Mouse (Mus musculus) G1E (cell line): Measurements from ENCODE around the gene Rbm14.

Experiments
- CTCF ChIP-seq: IDR thresholded peaks from 2 replicates; pipeline ENCODE4 v1.5.1; 2012; ENCODE audit warnings: low read depth, low read length, inconsistent platforms, mixed read lengths
- GATA1 ChIP-seq: IDR thresholded peaks from 2 replicates; pipeline ENCODE4 v1.6.1; 2012; ENCODE audit warnings: borderline replicate concordance, low read length, inconsistent platforms, mixed read lengths

- no peak for TF ChIP-seq CTCF
- no peak for TF ChIP-seq GATA1
These were observed 29.4 kb upstream of the Rbm14 start for GRCm38 (mm10) chr19:4840848-4841247.
